Mouse (Mus musculus) mammary gland, adult 2 months (tissue): ENCODE data around the gene B830017H08Rik. TPM values are rescaled to one million over a fixed set of nuclear protein-coding genes. Genes with fewer than 3 reads are reported as not detected.

ENCODE experiments used
- polyA plus RNA-seq: library from polyadenylated mRNA; depleted of rRNA; stranded (reverse); fragments of >200 nt; gene quantifications from 2 replicates; pipeline ENCODE4 v1.2.3, GENCODE M21; 2012; ENCODE audit warnings: low replicate concordance; rRNA removed

The B830017H08Rik gene
- 0.12 TPM in 1 of 2 replicates, not detected in the other for polyA plus RNA-seq

GRCm38 (mm10) chr16:17832821-17833220 lies at the start of gene B830017H08Rik:
Gene B830017H08Rik (plus strand): TSS chr16:17833121.

GRCm38 (mm10) chr16:17796971-17797811 lies 35.7 kb upstream of the B830017H08Rik start, which contains the start of gene Scarf2:
Gene Scarf2 (plus strand): TSS chr16:17797282.

GRCm38 (mm10) chr16:17838051-17838450 lies 5.1 kb downstream of the B830017H08Rik start, which contains the start of gene Car15:
Gene Car15 (minus strand): TSS chr16:17838364.

Other genes starting within 250 kb of the B830017H08Rik start
- gene Slc7a4, start 249.9 kb upstream of the B830017H08Rik start, polyA plus RNA-seq: 17.6 and 17.9 TPM in 2 replicates
- 59.9 and 85.5 TPM in 2 replicates for gene Smpd4, start 213.8 kb upstream of the B830017H08Rik start, polyA plus RNA-seq
- 0.78 and 1.2 TPM in 2 replicates for gene Ccdc74a, start 186.7 kb upstream of the B830017H08Rik start, polyA plus RNA-seq
- 107 and 152 TPM in 2 replicates for gene Med15, start 100.2 kb upstream of the B830017H08Rik start, polyA plus RNA-seq
- 66.6 and 67.6 TPM in 2 replicates for gene Klhl22, start 73.5 kb upstream of the B830017H08Rik start, polyA plus RNA-seq
- 36.3 and 97.6 TPM in 2 replicates for gene Scarf2, start 35.8 kb upstream of the B830017H08Rik start, polyA plus RNA-seq
- 8.6 and 10.7 TPM in 2 replicates for gene Car15, start 5.2 kb downstream of the B830017H08Rik start, polyA plus RNA-seq
- gene Gm20518, start 58.5 kb downstream of the B830017H08Rik start, polyA plus RNA-seq: 1.3 and 1.9 TPM in 2 replicates
- gene Tssk1, start 61.1 kb downstream of the B830017H08Rik start, polyA plus RNA-seq: 0.04 TPM in 2 replicates
- gene Dgcr2, start 65.4 kb downstream of the B830017H08Rik start, polyA plus RNA-seq: 134 and 177 TPM in 2 replicates
- gene Tssk2, start 65.5 kb downstream of the B830017H08Rik start, polyA plus RNA-seq: not detected in 2 replicates
- 25.5 and 28.3 TPM in 2 replicates for gene Ess2, start 78.2 kb downstream of the B830017H08Rik start, polyA plus RNA-seq
- 0.10 TPM in 1 of 2 replicates, not detected in the other for gene Gsc2, start 81.9 kb downstream of the B830017H08Rik start, polyA plus RNA-seq
- 1,302 and 1,655 TPM in 2 replicates for gene Slc25a1, start 95.1 kb downstream of the B830017H08Rik start, polyA plus RNA-seq
- gene Vpreb2, start 147.3 kb downstream of the B830017H08Rik start, polyA plus RNA-seq: 0.40 TPM in 1 of 2 replicates, not detected in the other
- gene Dgcr6, start 219.7 kb downstream of the B830017H08Rik start, polyA plus RNA-seq: 71.8 and 85.8 TPM in 2 replicates